Mouse (Mus musculus): ENCODE data around the gene Map3k4. TPM values are rescaled to one million over a fixed set of nuclear protein-coding genes. Genes with fewer than 3 reads are reported as not detected.

Gene Map3k4
- polyA plus RNA-seq, 1 experiment from 2014 or later, result 29.3 TPM

DNA sequence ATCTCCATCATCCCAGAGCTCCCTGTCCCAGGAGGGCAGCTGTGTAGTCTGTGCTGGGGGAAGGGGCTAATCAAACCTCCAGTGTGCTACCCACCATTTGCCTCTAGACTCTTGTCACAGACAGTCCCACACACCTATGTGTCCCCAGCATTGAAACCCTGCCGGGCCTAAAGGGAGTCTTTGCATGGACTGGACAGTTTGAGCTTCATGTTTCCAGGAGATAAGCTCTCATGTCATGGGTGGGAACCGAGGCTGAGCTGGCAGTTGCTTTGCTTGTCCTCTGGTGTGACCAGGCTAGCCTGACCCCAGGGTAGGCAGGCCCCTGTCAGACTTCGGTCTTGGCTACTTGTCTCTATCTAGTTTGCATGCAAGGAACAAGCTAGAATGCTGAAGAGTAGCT lies 112.3 kb downstream of the Map3k4 start:
- 52% methylated on average over 3 of the region's 3 CpGs for WGBS
- Histone ChIP-seq H3K27me3 (replicated peaks; ENCODE audit: control insufficient read depth, insufficient read depth, low read length) (no peaks in the 10 kb centered on the region), H3K4me3 (ENCODE audit: low read depth, low read length) (no peak overlapping the region), H3K9me3 (ENCODE audit: control insufficient read depth) (no peaks in the 10 kb centered on the region), H3K4me1 (replicated peaks; ENCODE audit: control insufficient read depth, insufficient read depth, low read length) (peaks cover 19% of the 10 kb centered on the region), H3K27ac (ENCODE audit: low read depth, low read length) (peak overlapping the region; percentile 21; the same call in 1 of the 2 replicates), H3K36me3 (ENCODE audit: control insufficient read depth, insufficient read depth) (no peaks in the 10 kb centered on the region), H3K9ac (ENCODE audit: low read depth, low read length) (no peak overlapping the region), H3K4me2 (replicated peaks; ENCODE audit: low read depth) (no peak overlapping the region)
- TF ChIP-seq CTCF (IDR thresholded peaks at IDR 0.05; ENCODE audit: low read depth), result no peak
- no peak for ATAC-seq

DNA sequence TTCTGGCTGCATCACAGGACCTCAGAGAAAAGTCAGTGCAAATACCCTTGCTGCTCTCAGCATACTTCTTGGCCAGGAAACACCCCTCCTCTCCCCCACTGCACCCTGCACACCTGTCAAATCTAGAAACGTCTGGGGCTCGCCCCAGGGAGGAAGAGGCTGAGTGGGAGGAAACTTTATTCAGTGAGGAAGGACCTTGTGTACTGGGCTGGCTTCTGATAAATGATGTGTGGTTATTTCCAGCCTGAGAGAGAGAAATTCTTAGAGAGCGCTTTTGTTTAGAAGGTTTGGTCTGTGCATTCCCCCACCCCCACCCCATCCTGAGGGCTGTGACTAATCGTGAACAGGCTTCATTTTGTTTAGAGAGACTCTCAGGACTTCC lies 112.9 kb downstream of the Map3k4 start:
- peak; percentile 28 for ATAC-seq
- H3K27me3 ChIP-seq (replicated peaks; ENCODE audit: control insufficient read depth, insufficient read depth, low read length), result no peaks in the 10 kb centered on the region
- no peaks in the 10 kb centered on the region for H3K36me3 ChIP-seq (ENCODE audit: control insufficient read depth, insufficient read depth)
- H3K27ac ChIP-seq (ENCODE audit: low read depth, low read length), result peak overlapping the region; percentile 21
- TF ChIP-seq CTCF (IDR thresholded peaks at IDR 0.05; ENCODE audit: low read depth), result no peak
- 10% methylated on average over 4 of the region's 4 CpGs for WGBS
- 0 out of 2 replicates have a peak overlapping the region, but pooled peaks have one; percentile 7 for H3K4me2 ChIP-seq (replicated peaks; ENCODE audit: low read depth)
- H3K9ac ChIP-seq (ENCODE audit: low read depth, low read length), result no peak overlapping the region
- peaks cover 19% of the 10 kb centered on the region for H3K4me1 ChIP-seq (replicated peaks; ENCODE audit: control insufficient read depth, insufficient read depth, low read length)
- H3K9me3 ChIP-seq (ENCODE audit: control insufficient read depth), result no peaks in the 10 kb centered on the region
- H3K4me3 ChIP-seq (ENCODE audit: low read depth, low read length), result no peak overlapping the region

DNA sequence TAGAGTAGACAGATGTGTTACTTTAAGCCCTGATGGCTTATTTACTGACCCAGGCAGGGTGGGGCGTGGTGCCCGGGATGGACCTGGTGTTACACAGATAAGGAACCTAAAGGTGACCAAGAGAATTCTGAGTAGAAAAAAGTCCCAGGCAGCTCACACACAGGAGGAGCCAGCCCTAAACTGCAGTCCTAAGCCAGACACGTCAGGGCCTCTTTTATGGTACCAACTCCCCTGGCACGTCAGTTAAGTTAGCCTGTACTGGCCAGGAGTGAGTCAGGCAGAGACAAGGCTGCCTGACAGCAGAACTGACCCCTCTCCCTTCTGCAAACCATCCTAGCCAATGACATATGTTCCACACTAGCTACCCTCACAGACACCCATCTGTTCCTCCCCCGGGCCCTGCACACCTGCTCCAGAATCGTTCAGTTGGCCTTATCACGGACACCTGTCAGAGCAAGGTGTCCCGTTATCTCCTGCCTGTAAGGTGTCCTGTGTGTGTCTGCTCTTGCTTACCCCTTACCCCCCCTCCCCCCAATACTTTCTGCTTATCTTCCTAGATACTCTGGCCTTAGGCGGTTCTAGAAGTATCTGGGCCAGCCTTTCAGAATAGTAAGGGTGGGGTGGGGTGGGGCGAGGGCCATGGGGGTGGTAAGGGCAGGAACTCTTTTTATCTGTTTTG lies 113.4 kb downstream of the Map3k4 start:
- H3K27ac ChIP-seq (ENCODE audit: low read depth, low read length), result peak overlapping the region; percentile 21; the same call in 1 of the 2 replicates
- no peaks in the 10 kb centered on the region for H3K36me3 ChIP-seq (ENCODE audit: control insufficient read depth, insufficient read depth)
- H3K4me1 ChIP-seq (replicated peaks; ENCODE audit: control insufficient read depth, insufficient read depth, low read length), result peaks cover 19% of the 10 kb centered on the region
- H3K4me2 ChIP-seq (replicated peaks; ENCODE audit: low read depth), result 0 out of 2 replicates have a peak overlapping the region, but pooled peaks have one; percentile 7
- H3K9ac ChIP-seq (ENCODE audit: low read depth, low read length), result no peak overlapping the region
- ATAC-seq, result peak; percentile 66
- no peaks in the 10 kb centered on the region for H3K9me3 ChIP-seq (ENCODE audit: control insufficient read depth)
- no peak overlapping the region for H3K4me3 ChIP-seq (ENCODE audit: low read depth, low read length)
- 14% methylated on average over 10 of the region's 10 CpGs for WGBS
- TF ChIP-seq CTCF (IDR thresholded peaks at IDR 0.05; ENCODE audit: low read depth), result no peak
- H3K27me3 ChIP-seq (replicated peaks; ENCODE audit: control insufficient read depth, insufficient read depth, low read length), result no peaks in the 10 kb centered on the region

DNA sequence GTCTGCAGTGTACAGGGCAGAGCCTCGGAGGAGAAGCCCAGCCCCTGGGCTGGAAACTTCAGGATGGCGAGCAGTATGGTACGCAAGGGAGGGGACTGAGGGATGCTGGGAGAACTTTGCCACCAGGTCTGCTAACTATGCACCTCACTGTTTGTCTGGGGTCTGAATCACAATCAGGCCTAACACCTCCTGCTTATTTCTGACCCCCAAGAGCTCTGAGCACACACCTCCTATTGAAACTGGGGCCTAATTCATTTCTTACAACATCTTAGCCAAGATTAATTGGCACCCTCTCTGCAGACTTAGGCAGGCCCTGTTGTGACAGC lies 113.9 kb downstream of the Map3k4 start:
- Histone ChIP-seq H3K27ac (ENCODE audit: low read depth, low read length) (0 out of 2 replicates have a peak overlapping the region, but pooled peaks have one; percentile 7), H3K27me3 (replicated peaks; ENCODE audit: control insufficient read depth, insufficient read depth, low read length) (no peaks in the 10 kb centered on the region), H3K4me2 (replicated peaks; ENCODE audit: low read depth) (no peak overlapping the region), H3K4me3 (ENCODE audit: low read depth, low read length) (no peak overlapping the region), H3K9me3 (ENCODE audit: control insufficient read depth) (no peaks in the 10 kb centered on the region), H3K9ac (ENCODE audit: low read depth, low read length) (no peak overlapping the region), H3K36me3 (ENCODE audit: control insufficient read depth, insufficient read depth) (no peaks in the 10 kb centered on the region), H3K4me1 (replicated peaks; ENCODE audit: control insufficient read depth, insufficient read depth, low read length) (peaks cover 19% of the 10 kb centered on the region)
- TF ChIP-seq CTCF (IDR thresholded peaks at IDR 0.05; ENCODE audit: low read depth), result no peak
- no peak for ATAC-seq
- WGBS, result 77% methylated on average over 3 of the region's 3 CpGs

DNA sequence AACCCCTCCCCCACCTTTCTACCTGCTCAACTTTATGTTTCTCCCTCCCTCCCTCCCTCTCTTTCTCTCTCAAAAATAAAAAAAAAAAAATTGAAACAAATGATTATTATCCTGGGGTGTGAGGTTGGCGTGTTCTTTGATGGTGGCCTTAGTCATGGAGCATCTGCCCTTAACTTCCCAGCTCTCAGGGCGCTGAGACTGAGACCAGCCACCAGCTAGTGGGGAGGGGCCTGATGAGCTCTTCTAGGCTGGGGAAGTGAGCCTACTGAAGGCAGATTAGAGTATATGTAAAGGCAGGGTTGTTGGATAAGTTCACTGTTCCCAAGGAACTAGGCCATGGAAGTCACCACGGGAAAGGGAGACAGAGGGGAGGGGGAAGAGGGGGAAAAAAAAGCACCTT lies 114.3 kb downstream of the Map3k4 start:
- H3K27ac ChIP-seq (ENCODE audit: low read depth, low read length), result no peak overlapping the region
- H3K4me2 ChIP-seq (replicated peaks; ENCODE audit: low read depth), result no peak overlapping the region
- ATAC-seq, result no peak
- no peaks in the 10 kb centered on the region for H3K27me3 ChIP-seq (replicated peaks; ENCODE audit: control insufficient read depth, insufficient read depth, low read length)
- TF ChIP-seq CTCF (IDR thresholded peaks at IDR 0.05; ENCODE audit: low read depth), result no peak
- H3K36me3 ChIP-seq (ENCODE audit: control insufficient read depth, insufficient read depth), result no peaks in the 10 kb centered on the region
- H3K4me1 ChIP-seq (replicated peaks; ENCODE audit: control insufficient read depth, insufficient read depth, low read length), result peaks cover 19% of the 10 kb centered on the region
- H3K4me3 ChIP-seq (ENCODE audit: low read depth, low read length), result no peak overlapping the region
- no peak overlapping the region for H3K9ac ChIP-seq (ENCODE audit: low read depth, low read length)
- 87% methylated on average over 3 of the region's 3 CpGs for WGBS
- H3K9me3 ChIP-seq (ENCODE audit: control insufficient read depth), result no peaks in the 10 kb centered on the region

DNA sequence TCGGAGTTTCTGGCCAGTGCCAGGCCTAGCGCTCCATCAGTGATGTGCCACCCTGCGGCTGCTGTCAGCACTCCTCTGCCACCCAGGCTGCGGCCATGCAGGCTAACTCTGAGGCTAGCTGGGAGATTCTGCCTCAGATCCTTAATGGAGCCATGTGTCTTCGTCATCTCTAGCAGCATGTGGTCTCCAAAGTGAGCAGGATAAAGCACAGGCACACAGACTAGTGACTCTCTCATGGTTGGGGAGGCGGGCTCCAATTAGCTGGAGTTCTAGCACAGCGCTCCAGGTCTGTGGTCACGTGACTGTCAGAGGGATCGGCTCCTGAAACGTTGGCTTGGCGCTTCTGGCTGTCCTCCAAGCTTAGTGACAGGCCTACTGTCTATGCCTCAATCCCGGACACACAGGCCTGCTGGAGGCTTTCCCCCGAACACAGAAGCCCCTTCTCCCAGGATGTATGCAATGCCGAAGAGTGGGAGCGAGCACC lies 115.1 kb downstream of the Map3k4 start:
- Histone ChIP-seq H3K27ac (ENCODE audit: low read depth, low read length) (no peak overlapping the region), H3K36me3 (ENCODE audit: control insufficient read depth, insufficient read depth) (no peaks in the 10 kb centered on the region), H3K4me1 (replicated peaks; ENCODE audit: control insufficient read depth, insufficient read depth, low read length) (peaks cover 19% of the 10 kb centered on the region), H3K4me3 (ENCODE audit: low read depth, low read length) (no peak overlapping the region), H3K9me3 (ENCODE audit: control insufficient read depth) (no peaks in the 10 kb centered on the region), H3K27me3 (replicated peaks; ENCODE audit: control insufficient read depth, insufficient read depth, low read length) (no peaks in the 10 kb centered on the region), H3K4me2 (replicated peaks; ENCODE audit: low read depth) (no peak overlapping the region), H3K9ac (ENCODE audit: low read depth, low read length) (no peak overlapping the region)
- TF ChIP-seq CTCF (IDR thresholded peaks at IDR 0.05; ENCODE audit: low read depth), result no peak
- WGBS, result 78% methylated on average over 15 of the region's 15 CpGs
- ATAC-seq, result no peak

All from intestine, postnatal 0 days (tissue).